Mouse (Mus musculus): ENCODE measurements around the gene Mycn. TPM values are rescaled to one million over a fixed set of nuclear protein-coding genes. Genes with fewer than 3 reads are reported as not detected.

Mycn gene
- polyA plus RNA-seq (2015; fragmentation: Nextera tagmentation; extraction: Ambion mirVana) = 85.5 and 87.2 TPM in 2 replicates

GRCm38 (mm10) chr12:12941661-12942363, at the start of gene Mycn:
Gene Mycn, minus strand, starts transcription at chr12:12941914.
- peaks cover 33% of the 10 kb centered on the region for H3K4me1 ChIP-seq
- ATAC-seq (replicated peaks; ENCODE audit: low FRiP score) = peak; percentile 81
- H3K27ac ChIP-seq = peak within 1 kb of the TSS; percentile 94
- no peaks in the 10 kb centered on the region for H3K9me3 ChIP-seq (replicated peaks)
- H3K27me3 ChIP-seq = no peaks in the 10 kb centered on the region
- H3K4me3 ChIP-seq (replicated peaks) = peak within 1 kb of the TSS; percentile 83
- H3K9ac ChIP-seq = peak within 1 kb of the TSS; percentile 75
- peaks cover 7% of the 10 kb centered on the region for H3K36me3 ChIP-seq
- H3K4me2 ChIP-seq = peak within 1 kb of the TSS; percentile 88
- 2% methylated on average over 36 of the region's 38 CpGs for WGBS

- ATAC-seq (replicated peaks; ENCODE audit: low FRiP score) = peak; percentile 66; the same call in 1 of the 2 replicates
- H3K4me2 ChIP-seq = no peak overlapping the region
- no peaks in the 10 kb centered on the region for H3K4me1 ChIP-seq
- no peak overlapping the region for H3K9ac ChIP-seq
- 70% methylated on average over 8 of the region's 8 CpGs for WGBS
- H3K36me3 ChIP-seq = no peaks in the 10 kb centered on the region
- H3K27me3 ChIP-seq = no peaks in the 10 kb centered on the region
- H3K27ac ChIP-seq = peak overlapping the region; percentile 69
- H3K4me3 ChIP-seq (replicated peaks) = no peak overlapping the region
- no peaks in the 10 kb centered on the region for H3K9me3 ChIP-seq (replicated peaks)
Measured at GRCm38 (mm10) chr12:12987376-12987775, 45.7 kb upstream of the Mycn start.

GRCm38 (mm10) chr12:12986612-12987206, 45.0 kb upstream of the Mycn start:
- Histone ChIP-seq H3K9me3 (replicated peaks) (no peaks in the 10 kb centered on the region), H3K4me1 (no peaks in the 10 kb centered on the region), H3K9ac (no peak overlapping the region), H3K4me2 (no peak overlapping the region), H3K27me3 (no peaks in the 10 kb centered on the region), H3K36me3 (no peaks in the 10 kb centered on the region), H3K4me3 (replicated peaks) (no peak overlapping the region), H3K27ac (peak overlapping the region; percentile 69)
- peak; percentile 36; the same call in 1 of the 2 replicates for ATAC-seq (replicated peaks; ENCODE audit: low FRiP score)
- WGBS = 74% methylated on average over 20 of the region's 20 CpGs

GRCm38 (mm10) chr12:12983032-12983431, 41.3 kb upstream of the Mycn start:
- H3K9me3 ChIP-seq (replicated peaks) = no peaks in the 10 kb centered on the region
- no peaks in the 10 kb centered on the region for H3K36me3 ChIP-seq
- H3K27me3 ChIP-seq = no peaks in the 10 kb centered on the region
- no peak overlapping the region for H3K4me3 ChIP-seq (replicated peaks)
- no peak overlapping the region for H3K9ac ChIP-seq
- WGBS = 82% methylated on average over 1 of the region's 1 CpGs
- H3K27ac ChIP-seq = no peak overlapping the region
- H3K4me1 ChIP-seq = no peaks in the 10 kb centered on the region
- no peak overlapping the region for H3K4me2 ChIP-seq
- no peak for ATAC-seq (replicated peaks; ENCODE audit: low FRiP score)

- 73% methylated on average over 1 of the region's 1 CpGs for WGBS
Measured at GRCm38 (mm10) chr12:12975397-12975796, 33.7 kb upstream of the Mycn start.

GRCm38 (mm10) chr12:12972756-12973435, 31.2 kb upstream of the Mycn start:
- H3K27ac ChIP-seq = peak overlapping the region; percentile 78
- H3K27me3 ChIP-seq = no peaks in the 10 kb centered on the region
- 12% methylated on average over 8 of the region's 8 CpGs for WGBS
- no peaks in the 10 kb centered on the region for H3K36me3 ChIP-seq
- H3K9me3 ChIP-seq (replicated peaks) = no peaks in the 10 kb centered on the region
- peak; percentile 88 for ATAC-seq (replicated peaks; ENCODE audit: low FRiP score)
- H3K4me1 ChIP-seq = peaks cover 18% of the 10 kb centered on the region
- H3K4me3 ChIP-seq (replicated peaks) = no peak overlapping the region
- H3K9ac ChIP-seq = no peak overlapping the region
- H3K4me2 ChIP-seq = no peak overlapping the region

More at GRCm38 (mm10) chr12:12975397-12975796, 33.7 kb upstream of the Mycn start:
- no peak overlapping the region for H3K9ac ChIP-seq
- H3K27me3 ChIP-seq = no peaks in the 10 kb centered on the region
- peaks cover 18% of the 10 kb centered on the region for H3K4me1 ChIP-seq
- no peak for ATAC-seq (replicated peaks; ENCODE audit: low FRiP score)
- H3K9me3 ChIP-seq (replicated peaks) = no peaks in the 10 kb centered on the region
- H3K36me3 ChIP-seq = no peaks in the 10 kb centered on the region
- no peak overlapping the region for H3K4me3 ChIP-seq (replicated peaks)
- H3K27ac ChIP-seq = no peak overlapping the region
- no peak overlapping the region for H3K4me2 ChIP-seq

GRCm38 (mm10) chr12:12967946-12968345, 26.2 kb upstream of the Mycn start:
- WGBS = 63% methylated on average over 2 of the region's 2 CpGs
- Histone ChIP-seq H3K27me3 (no peaks in the 10 kb centered on the region), H3K9me3 (replicated peaks) (no peaks in the 10 kb centered on the region), H3K4me2 (no peak overlapping the region), H3K36me3 (no peaks in the 10 kb centered on the region), H3K4me3 (replicated peaks) (no peak overlapping the region), H3K27ac (no peak overlapping the region), H3K9ac (no peak overlapping the region), H3K4me1 (peaks cover 9% of the 10 kb centered on the region)
- ATAC-seq (replicated peaks; ENCODE audit: low FRiP score) = no peak

- Histone ChIP-seq H3K4me3 (replicated peaks) (no peak overlapping the region), H3K36me3 (no peaks in the 10 kb centered on the region), H3K27me3 (no peaks in the 10 kb centered on the region), H3K27ac (no peak overlapping the region), H3K9ac (no peak overlapping the region), H3K9me3 (replicated peaks) (no peaks in the 10 kb centered on the region), H3K4me1 (no peaks in the 10 kb centered on the region), H3K4me2 (no peak overlapping the region)
- WGBS = 92% methylated on average over 3 of the region's 3 CpGs
- ATAC-seq (replicated peaks; ENCODE audit: low FRiP score) = no peak
Measured at GRCm38 (mm10) chr12:12964856-12965255, 23.1 kb upstream of the Mycn start.

GRCm38 (mm10) chr12:12947606-12948005, 5.9 kb upstream of the Mycn start:
- no peak for ATAC-seq (replicated peaks; ENCODE audit: low FRiP score)
- Histone ChIP-seq H3K9me3 (replicated peaks) (no peaks in the 10 kb centered on the region), H3K27ac (no peak overlapping the region), H3K4me1 (peaks cover 14% of the 10 kb centered on the region), H3K27me3 (no peaks in the 10 kb centered on the region), H3K4me3 (replicated peaks) (no peak overlapping the region), H3K4me2 (no peak overlapping the region), H3K9ac (no peak overlapping the region), H3K36me3 (no peaks in the 10 kb centered on the region)
- 66% methylated on average over 4 of the region's 4 CpGs for WGBS

- WGBS = 50% methylated on average over 6 of the region's 6 CpGs
- H3K4me2 ChIP-seq = peak overlapping the region; percentile 88
- no peak overlapping the region for H3K9ac ChIP-seq
Measured at GRCm38 (mm10) chr12:12943288-12943687, 1.6 kb upstream of the Mycn start.

GRCm38 (mm10) chr12:12942364-12943050, 793 bp upstream of the Mycn start:
- ATAC-seq (replicated peaks; ENCODE audit: low FRiP score) = peak; percentile 60
- H3K9ac ChIP-seq = peak overlapping the region; percentile 54
- WGBS = under 1% methylated on average over 47 of the region's 47 CpGs

More at GRCm38 (mm10) chr12:12943288-12943687, 1.6 kb upstream of the Mycn start:
- 0 out of 2 replicates have a peak overlapping the region, but pooled peaks have one; percentile 83 for H3K4me3 ChIP-seq (replicated peaks)
- no peaks in the 10 kb centered on the region for H3K36me3 ChIP-seq
- H3K27ac ChIP-seq = no peak overlapping the region
- ATAC-seq (replicated peaks; ENCODE audit: low FRiP score) = no peak
- H3K27me3 ChIP-seq = no peaks in the 10 kb centered on the region
- peaks cover 22% of the 10 kb centered on the region for H3K4me1 ChIP-seq
- H3K9me3 ChIP-seq (replicated peaks) = no peaks in the 10 kb centered on the region

More at GRCm38 (mm10) chr12:12942364-12943050, 793 bp upstream of the Mycn start:
- Histone ChIP-seq H3K4me1 (peaks cover 26% of the 10 kb centered on the region), H3K4me3 (replicated peaks) (peak overlapping the region; percentile 83), H3K9me3 (replicated peaks) (no peaks in the 10 kb centered on the region), H3K4me2 (peak overlapping the region; percentile 88), H3K27ac (peak overlapping the region; percentile 94), H3K27me3 (no peaks in the 10 kb centered on the region), H3K36me3 (no peaks in the 10 kb centered on the region)
